Mouse (Mus musculus): Measurements from ENCODE around the gene Strada.

Gene Strada

GRCm38 (mm10) chr11:106180449-106180801 lies 21.5 kb downstream of the Strada start:
- no peak for DNase-seq

GRCm38 (mm10) chr11:106179711-106180448 lies 22.1 kb downstream of the Strada start:
- no peak for DNase-seq

- no peak for DNase-seq
Measured at GRCm38 (mm10) chr11:106178036-106178782, 23.8 kb downstream of the Strada start.

- DNase-seq = no peak
Measured at GRCm38 (mm10) chr11:106176372-106176771, 25.6 kb downstream of the Strada start.

- no peak for DNase-seq
Measured at GRCm38 (mm10) chr11:106175081-106175480, 26.9 kb downstream of the Strada start.

GRCm38 (mm10) chr11:106174372-106174771 lies 27.6 kb downstream of the Strada start:
- no peak for DNase-seq

- no peak for DNase-seq
Measured at GRCm38 (mm10) chr11:106173228-106173627, 28.7 kb downstream of the Strada start.

- peak in 1 of 2 experiments; percentile 60 for DNase-seq
Measured at GRCm38 (mm10) chr11:106170807-106171206, 31.2 kb downstream of the Strada start.

GRCm38 (mm10) chr11:106167435-106167834 lies 34.5 kb downstream of the Strada start:
- peak; percentile 37 to 45 for DNase-seq

GRCm38 (mm10) chr11:106164601-106165180 lies 37.3 kb downstream of the Strada start:
- no peak for DNase-seq

GRCm38 (mm10) chr11:106163546-106163945 lies 38.4 kb downstream of the Strada start:
- DNase-seq = peak in 1 of 2 experiments; percentile 63

- DNase-seq = no peak
Measured at GRCm38 (mm10) chr11:106162237-106162636, 39.7 kb downstream of the Strada start.

GRCm38 (mm10) chr11:106160841-106161721 lies 40.9 kb downstream of the Strada start, which contains the start of the genes Gm10840 and Limd2:
Gm10840 (plus strand) TSS chr11:106160850.
Limd2 (minus strand) TSS chr11:106160860.
- DNase-seq = peak; percentile 68 to 81

- peak; percentile 86 to 92 for DNase-seq
Measured at GRCm38 (mm10) chr11:106159921-106160840, 41.8 kb downstream of the Strada start.

GRCm38 (mm10) chr11:106159216-106159920 lies 42.6 kb downstream of the Strada start:
- DNase-seq = peak; percentile 80 to 92

GRCm38 (mm10) chr11:106158930-106159215 lies 43.1 kb downstream of the Strada start:
- DNase-seq = no peak

GRCm38 (mm10) chr11:106158081-106158929 lies 43.7 kb downstream of the Strada start:
- peak; percentile 42 to 57 for DNase-seq

- DNase-seq = no peak
Measured at GRCm38 (mm10) chr11:106157154-106157553, 44.8 kb downstream of the Strada start.

GRCm38 (mm10) chr11:106156257-106156656 lies 45.7 kb downstream of the Strada start:
- no peak for DNase-seq

- DNase-seq = no peak
Measured at GRCm38 (mm10) chr11:106155761-106156160, 46.2 kb downstream of the Strada start.
